Mouse (Mus musculus): Measurements from ENCODE around the gene Btd. TPM values are rescaled to one million over a fixed set of nuclear protein-coding genes. Genes with fewer than 3 reads are reported as not detected.

Btd gene
- polyA plus RNA-seq, 1 experiment from 2014 or later: 15.7 TPM

DNA sequence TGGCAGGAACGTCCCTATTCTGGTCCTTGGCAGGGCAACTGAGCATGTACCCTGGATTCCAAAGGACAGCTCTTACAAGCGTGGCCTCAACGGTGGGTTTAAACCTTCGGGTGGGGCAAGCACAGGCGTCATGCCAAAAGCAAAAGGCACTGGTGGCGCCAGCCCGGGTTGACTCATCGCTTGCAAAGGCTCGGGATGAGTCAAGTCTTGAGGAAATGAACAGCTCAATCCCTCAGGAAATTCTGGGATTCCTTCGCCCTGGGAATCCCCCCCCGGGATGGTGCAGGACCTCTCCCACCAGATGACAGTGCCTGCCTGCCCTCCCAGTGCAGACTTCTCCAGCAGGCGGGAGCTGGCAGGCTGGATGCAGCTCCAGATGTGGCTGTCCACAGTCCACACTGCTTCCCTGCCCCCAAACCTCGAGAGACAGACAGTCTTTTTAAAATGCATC, 28.4 kb downstream of the Btd start:
- Histone ChIP-seq H3K4me2 (replicated peaks) (no peak overlapping the region), H3K36me3 (peaks cover 9% of the 10 kb centered on the region), H3K4me3 (no peak overlapping the region), H3K4me1 (peaks cover 25% of the 10 kb centered on the region), H3K9ac (replicated peaks) (no peak overlapping the region), H3K9me3 (no peaks in the 10 kb centered on the region), H3K27me3 (no peaks in the 10 kb centered on the region), H3K27ac (replicated peaks) (peak overlapping the region; percentile 64)
- no peak; the same call in 1 of the 2 replicates for ATAC-seq (ENCODE audit: low FRiP score, low read depth)
- 73% methylated on average over 13 of the region's 13 CpGs for WGBS

DNA sequence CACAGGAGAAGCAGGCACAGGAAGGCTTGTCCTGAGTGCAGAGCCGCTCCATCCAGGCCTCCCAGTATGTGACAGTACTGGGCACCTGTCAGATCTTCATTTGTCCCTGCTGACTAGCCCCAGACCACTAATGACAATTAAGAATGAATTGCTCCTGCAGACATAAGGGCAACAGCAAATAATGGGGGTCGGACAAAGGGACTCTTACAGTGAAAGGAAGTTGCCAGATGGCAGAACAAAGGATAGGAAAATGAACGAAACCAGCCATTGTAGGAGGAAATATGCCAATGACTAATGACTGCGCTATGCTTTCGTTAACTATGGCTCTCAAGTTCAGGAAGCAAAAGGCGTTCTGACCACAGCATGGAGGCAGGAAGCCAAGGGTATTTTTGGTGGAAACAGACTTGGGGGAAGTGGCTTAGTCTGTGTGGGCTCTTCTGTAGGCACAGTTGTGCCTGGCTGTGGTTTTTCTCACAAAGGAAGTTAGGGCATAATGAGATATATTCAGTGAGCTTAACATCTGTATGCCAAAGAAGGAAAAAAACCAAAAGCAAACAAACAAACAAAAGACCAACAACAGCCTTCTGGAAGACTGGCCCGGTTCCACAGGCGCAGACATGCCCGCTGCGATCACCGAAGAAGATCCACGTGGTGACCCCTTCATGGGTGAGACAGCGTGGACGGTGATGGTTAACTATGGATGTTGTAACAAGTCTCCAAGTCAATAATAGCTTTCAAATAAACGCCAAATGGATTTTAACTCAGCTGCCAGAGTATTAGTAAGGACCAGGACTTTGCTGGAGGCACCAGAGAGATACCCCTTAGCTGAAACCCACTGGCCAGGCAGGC, 29.0 kb downstream of the Btd start:
- Histone ChIP-seq H3K9me3 (no peaks in the 10 kb centered on the region), H3K4me2 (replicated peaks) (no peak overlapping the region), H3K27me3 (no peaks in the 10 kb centered on the region), H3K9ac (replicated peaks) (no peak overlapping the region), H3K27ac (replicated peaks) (peak overlapping the region; percentile 64), H3K36me3 (peaks cover 9% of the 10 kb centered on the region), H3K4me3 (no peak overlapping the region), H3K4me1 (peaks cover 18% of the 10 kb centered on the region)
- 73% methylated on average over 15 of the region's 15 CpGs for WGBS
- peak; percentile 63 for ATAC-seq (ENCODE audit: low FRiP score, low read depth)

DNA sequence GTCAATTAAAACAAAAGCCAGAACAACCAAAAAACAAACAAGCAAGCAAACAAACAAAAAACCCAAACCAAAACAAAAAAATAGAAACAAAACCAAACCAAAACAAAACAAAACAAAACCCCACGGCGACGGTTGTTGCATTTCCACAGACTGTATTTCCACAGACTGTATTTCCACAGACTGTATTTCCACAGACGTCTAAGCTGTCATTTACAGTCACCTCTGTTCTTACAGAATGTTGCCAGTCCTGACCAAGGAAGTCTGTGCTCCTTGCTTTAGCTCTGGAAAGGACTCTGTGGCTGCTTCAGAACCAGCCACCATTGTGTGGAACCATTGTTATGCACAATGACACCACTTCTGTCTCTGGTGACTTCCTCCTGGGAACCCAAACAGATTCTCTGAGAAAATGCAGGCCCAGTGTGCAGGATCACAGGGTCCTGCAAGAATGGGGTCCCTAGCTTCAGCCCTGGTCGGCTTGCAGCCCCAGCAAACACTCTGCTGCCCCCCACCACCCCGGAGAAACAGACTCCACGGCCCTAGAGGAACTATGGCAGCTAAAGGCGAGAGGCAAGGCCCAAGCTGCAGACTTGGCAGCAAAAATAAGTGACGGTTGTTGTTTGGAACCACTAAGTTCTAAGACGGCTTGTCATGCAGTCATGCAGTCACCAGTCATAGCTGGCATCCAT, 30.9 kb downstream of the Btd start:
- no peak for ATAC-seq (ENCODE audit: low FRiP score, low read depth)
- Histone ChIP-seq H3K4me3 (no peak overlapping the region), H3K27me3 (no peaks in the 10 kb centered on the region), H3K36me3 (peaks cover 7% of the 10 kb centered on the region), H3K27ac (replicated peaks) (no peak overlapping the region), H3K9me3 (no peaks in the 10 kb centered on the region), H3K4me2 (replicated peaks) (no peak overlapping the region), H3K4me1 (peaks cover 15% of the 10 kb centered on the region), H3K9ac (replicated peaks) (no peak overlapping the region)
- 43% methylated on average over 10 of the region's 10 CpGs for WGBS

DNA sequence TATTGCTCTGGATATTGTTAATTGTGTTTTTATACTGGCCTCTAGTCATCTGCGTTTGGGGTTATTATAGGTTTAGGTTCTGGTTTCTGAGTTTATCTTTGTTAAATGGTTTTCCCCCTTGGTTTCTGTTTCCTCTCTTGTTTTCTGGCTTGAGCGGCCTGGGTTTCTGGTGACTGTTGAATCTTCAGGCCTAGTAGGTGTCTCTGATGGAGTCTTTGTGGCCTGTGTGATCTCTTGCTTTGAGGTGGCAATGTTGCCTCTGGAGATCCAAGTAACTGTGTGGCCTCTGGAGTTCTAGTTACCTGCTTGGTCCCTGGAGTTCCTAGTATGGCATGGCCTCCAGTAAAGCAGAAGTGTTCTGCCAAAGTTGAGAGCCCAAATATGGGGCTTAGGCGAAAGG, 39.8 kb downstream of the Btd start:
- no peak overlapping the region for H3K4me3 ChIP-seq

DNA sequence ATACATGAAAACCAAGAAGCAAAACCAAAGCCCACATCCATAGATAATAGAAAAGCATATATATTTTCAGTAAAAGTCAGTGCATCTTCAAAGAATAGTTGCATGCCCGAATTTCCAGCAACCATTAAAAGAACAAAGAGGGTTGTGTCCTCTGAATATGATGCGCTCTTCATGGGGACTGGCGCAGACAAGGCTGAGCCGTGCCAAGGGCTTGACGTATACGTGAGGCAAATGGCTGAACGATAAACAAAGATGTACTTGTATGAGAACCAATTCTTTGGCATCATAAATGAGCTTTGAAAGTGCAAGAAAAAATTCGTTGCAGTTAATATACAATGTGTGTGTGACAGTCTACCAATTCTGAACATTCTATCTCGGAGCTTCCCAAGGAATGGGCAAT, 40.5 kb downstream of the Btd start:
- Histone ChIP-seq H3K4me2 (replicated peaks) (no peak overlapping the region), H3K27ac (replicated peaks) (no peak overlapping the region), H3K9ac (replicated peaks) (no peak overlapping the region), H3K36me3 (no peaks in the 10 kb centered on the region), H3K27me3 (no peaks in the 10 kb centered on the region), H3K4me3 (no peak overlapping the region), H3K9me3 (no peaks in the 10 kb centered on the region), H3K4me1 (no peaks in the 10 kb centered on the region)
- 87% methylated on average over 9 of the region's 9 CpGs for WGBS
- no peak for ATAC-seq (ENCODE audit: low FRiP score, low read depth)

More for the DNA sequence above, 39.8 kb downstream of the Btd start:
- Histone ChIP-seq H3K4me1 (no peaks in the 10 kb centered on the region), H3K9ac (replicated peaks) (no peak overlapping the region), H3K36me3 (no peaks in the 10 kb centered on the region), H3K27me3 (no peaks in the 10 kb centered on the region), H3K27ac (replicated peaks) (no peak overlapping the region), H3K4me2 (replicated peaks) (no peak overlapping the region), H3K9me3 (no peaks in the 10 kb centered on the region)
- WGBS: 90% methylated on average over 3 of the region's 3 CpGs
- ATAC-seq (ENCODE audit: low FRiP score, low read depth): no peak

DNA sequence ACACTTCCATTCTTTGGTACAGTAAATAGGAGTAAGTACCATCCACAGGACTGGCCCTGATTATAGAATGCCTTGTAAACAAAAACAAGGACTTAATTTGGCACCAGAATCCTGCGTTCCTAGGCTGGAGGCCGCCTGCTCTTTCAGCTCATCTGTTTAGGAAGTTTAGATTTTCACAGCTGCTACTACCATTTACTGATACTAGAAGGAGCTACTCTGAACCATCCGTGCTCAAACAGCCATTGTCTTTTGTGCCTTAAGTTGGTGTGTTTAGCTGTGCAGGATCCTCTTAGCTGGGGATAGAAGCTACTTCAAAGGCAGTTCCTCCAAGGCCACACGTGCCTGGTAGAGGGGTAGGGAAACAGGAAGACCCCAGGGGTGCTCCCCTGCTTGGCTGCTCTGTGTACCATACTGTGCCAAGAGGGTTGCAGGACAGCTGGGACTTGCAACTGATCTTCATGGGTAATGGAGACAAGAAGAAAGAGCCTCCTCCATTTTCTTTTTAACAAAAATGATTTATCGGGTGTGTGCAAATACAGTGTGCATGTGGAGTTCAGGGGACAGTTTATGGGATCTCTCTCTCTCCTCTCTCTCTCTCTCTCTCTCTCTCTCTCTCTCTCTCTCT, 41.2 kb downstream of the Btd start:
- Histone ChIP-seq H3K4me3 (no peak overlapping the region), H3K27me3 (no peaks in the 10 kb centered on the region), H3K27ac (replicated peaks) (no peak overlapping the region), H3K9ac (replicated peaks) (no peak overlapping the region), H3K36me3 (no peaks in the 10 kb centered on the region), H3K4me2 (replicated peaks) (no peak overlapping the region), H3K9me3 (no peaks in the 10 kb centered on the region), H3K4me1 (no peaks in the 10 kb centered on the region)
- WGBS: 43% methylated on average over 5 of the region's 5 CpGs
- no peak for ATAC-seq (ENCODE audit: low FRiP score, low read depth)

DNA sequence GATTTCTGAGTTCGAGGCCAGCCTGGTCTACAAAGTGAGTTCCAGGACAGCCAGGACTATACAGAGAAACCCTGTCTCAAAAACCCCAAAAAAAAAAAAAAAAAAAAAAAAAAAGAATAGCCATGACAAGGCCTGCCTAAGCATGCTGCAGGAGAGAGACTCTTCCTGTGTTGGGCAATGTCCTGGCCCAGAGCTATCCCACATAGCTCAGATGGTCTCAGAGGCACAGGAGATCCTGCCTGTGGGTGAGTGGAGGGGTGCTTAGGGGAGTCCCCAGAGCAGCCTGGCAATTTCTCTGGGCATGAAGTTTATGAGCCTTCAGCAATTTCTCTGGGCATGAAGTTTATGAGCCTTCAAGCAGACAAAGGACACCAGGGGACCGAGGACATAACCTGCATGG, 42.8 kb downstream of the Btd start:
- no peak for ATAC-seq (ENCODE audit: low FRiP score, low read depth)
- Histone ChIP-seq H3K36me3 (no peaks in the 10 kb centered on the region), H3K9ac (replicated peaks) (no peak overlapping the region), H3K4me2 (replicated peaks) (no peak overlapping the region), H3K9me3 (no peaks in the 10 kb centered on the region), H3K27ac (replicated peaks) (no peak overlapping the region), H3K4me3 (no peak overlapping the region), H3K4me1 (no peaks in the 10 kb centered on the region), H3K27me3 (no peaks in the 10 kb centered on the region)
- 89% methylated on average over 2 of the region's 2 CpGs for WGBS

DNA sequence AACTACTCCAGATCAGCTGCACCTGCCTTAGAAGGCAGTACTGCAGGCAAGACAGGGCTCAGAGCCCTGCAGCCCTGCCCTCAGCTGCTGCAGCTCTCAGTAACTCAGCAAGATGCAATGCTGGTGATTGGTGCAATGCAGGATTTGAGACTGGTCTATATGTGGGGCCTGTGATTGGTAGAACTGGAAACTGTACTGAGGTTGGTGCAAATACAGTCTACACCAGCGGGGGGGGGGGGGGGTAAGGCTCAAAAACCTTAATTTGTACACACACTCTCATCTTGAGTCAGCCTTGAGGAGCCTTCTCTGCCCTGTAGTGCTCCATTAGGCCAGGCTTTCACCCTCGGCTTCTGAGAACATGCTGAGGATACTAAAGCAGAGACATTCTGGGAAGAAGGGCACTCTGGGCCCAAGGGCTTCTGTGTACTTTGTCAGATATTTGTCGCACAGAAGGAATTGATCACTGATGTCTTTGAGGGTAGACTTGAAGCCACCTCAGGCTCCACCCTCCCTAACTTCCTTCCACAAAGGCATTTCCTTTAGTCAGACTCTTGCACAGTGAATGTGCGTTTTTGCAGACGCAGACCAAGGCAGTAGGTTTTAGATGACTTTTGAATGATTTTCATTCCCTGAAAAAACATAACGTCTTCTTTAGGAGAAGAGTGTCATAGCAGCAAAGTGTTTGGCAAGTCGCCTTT, 43.7 kb downstream of the Btd start:
- Histone ChIP-seq H3K9ac (replicated peaks) (no peak overlapping the region), H3K4me2 (replicated peaks) (no peak overlapping the region)
- WGBS: 79% methylated on average over 7 of the region's 7 CpGs

DNA sequence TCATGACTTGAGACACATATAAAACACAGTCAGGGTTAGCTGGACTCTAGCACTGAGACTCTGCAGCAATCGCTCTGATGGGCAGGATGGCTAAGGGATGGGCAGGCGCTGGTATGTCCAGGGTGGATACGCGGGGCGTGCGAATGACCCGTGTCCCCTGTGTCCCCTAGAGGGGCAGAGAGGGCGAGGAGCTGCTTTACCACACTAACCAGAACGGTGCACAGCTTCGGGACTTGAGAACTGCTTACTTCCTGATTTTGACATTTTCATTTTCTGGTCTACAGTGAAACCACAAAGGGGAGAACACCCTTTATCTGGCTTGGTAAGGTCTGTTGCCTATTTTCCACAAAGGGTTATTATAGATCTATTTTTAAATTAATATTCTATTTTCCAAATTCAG, 44.9 kb downstream of the Btd start:
- Histone ChIP-seq H3K27ac (replicated peaks) (no peak overlapping the region), H3K4me1 (no peaks in the 10 kb centered on the region), H3K9me3 (no peaks in the 10 kb centered on the region), H3K36me3 (no peaks in the 10 kb centered on the region), H3K9ac (replicated peaks) (no peak overlapping the region), H3K4me3 (no peak overlapping the region), H3K27me3 (no peaks in the 10 kb centered on the region), H3K4me2 (replicated peaks) (no peak overlapping the region)
- 88% methylated on average over 10 of the region's 10 CpGs for WGBS
- ATAC-seq (ENCODE audit: low FRiP score, low read depth): no peak

More for the DNA sequence above, 43.7 kb downstream of the Btd start:
- H3K4me3 ChIP-seq: no peak overlapping the region
- no peaks in the 10 kb centered on the region for H3K27me3 ChIP-seq
- ATAC-seq (ENCODE audit: low FRiP score, low read depth): no peak
- no peaks in the 10 kb centered on the region for H3K36me3 ChIP-seq
- no peaks in the 10 kb centered on the region for H3K9me3 ChIP-seq
- H3K4me1 ChIP-seq: no peaks in the 10 kb centered on the region
- no peak overlapping the region for H3K27ac ChIP-seq (replicated peaks)

DNA sequence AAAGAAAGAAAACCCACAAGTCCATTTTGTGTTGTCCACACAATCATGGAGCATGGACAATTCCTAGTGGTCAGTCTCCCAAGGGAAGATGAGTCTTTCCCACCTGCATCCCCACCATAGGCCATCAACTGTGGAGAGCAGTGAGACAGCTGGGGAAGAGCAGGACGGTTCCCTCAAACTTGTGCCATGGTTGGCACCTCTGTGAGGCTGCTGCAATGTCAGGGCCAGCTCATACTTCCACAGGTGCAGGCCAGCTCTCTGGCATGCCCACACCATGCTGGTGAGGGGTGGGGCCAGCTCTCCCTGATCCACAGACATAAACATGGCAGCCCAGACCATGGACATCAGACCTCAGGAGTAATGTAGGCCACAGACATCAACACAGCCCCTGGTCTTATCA, 45.4 kb downstream of the Btd start:
- 89% methylated on average over 1 of the region's 1 CpGs for WGBS
- H3K27me3 ChIP-seq: no peaks in the 10 kb centered on the region
- no peak for ATAC-seq (ENCODE audit: low FRiP score, low read depth)
- H3K4me2 ChIP-seq (replicated peaks): no peak overlapping the region
- H3K36me3 ChIP-seq: no peaks in the 10 kb centered on the region
- H3K4me1 ChIP-seq: no peaks in the 10 kb centered on the region
- no peak overlapping the region for H3K9ac ChIP-seq (replicated peaks)
- no peak overlapping the region for H3K4me3 ChIP-seq
- H3K27ac ChIP-seq (replicated peaks): no peak overlapping the region
- no peaks in the 10 kb centered on the region for H3K9me3 ChIP-seq

DNA sequence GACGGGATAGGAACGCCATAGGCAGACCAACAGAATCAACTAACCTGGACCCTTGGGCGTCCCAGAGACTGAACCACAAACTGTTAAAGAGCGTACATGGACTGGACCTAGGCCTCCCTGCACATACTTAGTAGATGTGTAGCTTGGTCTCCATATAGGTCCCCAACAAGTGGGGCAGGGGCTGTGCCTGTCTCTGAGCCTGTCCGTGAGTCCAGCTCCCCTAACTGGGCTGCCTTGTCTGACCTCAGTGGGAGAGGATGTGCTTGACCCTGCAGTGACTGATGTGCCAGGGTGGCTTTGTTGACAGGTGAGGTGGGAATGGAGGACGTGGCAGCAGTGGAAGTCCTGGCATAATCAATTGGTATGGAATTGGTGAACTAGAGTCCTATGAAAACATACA, 51.7 kb downstream of the Btd start:
- Histone ChIP-seq H3K4me2 (replicated peaks) (no peak overlapping the region), H3K9ac (replicated peaks) (no peak overlapping the region), H3K36me3 (peaks cover 6% of the 10 kb centered on the region; the same call in 1 of the 2 replicates), H3K4me3 (no peak overlapping the region), H3K27ac (replicated peaks) (no peak overlapping the region), H3K9me3 (no peaks in the 10 kb centered on the region), H3K27me3 (no peaks in the 10 kb centered on the region), H3K4me1 (no peaks in the 10 kb centered on the region)
- WGBS: 91% methylated on average over 6 of the region's 6 CpGs
- no peak for ATAC-seq (ENCODE audit: low FRiP score, low read depth)
